Mouse (Mus musculus): ENCODE measurements around the gene Pitpna. TPM values are rescaled to one million over a fixed set of nuclear protein-coding genes. Genes with fewer than 3 reads are reported as not detected.

Gene Pitpna
- total and polyA plus RNA-seq, 3 experiments: 57.2 to 99.1 (median 96.6) TPM

GRCm38 (mm10) chr11:75634801-75635200 is 46.9 kb downstream of the Pitpna start:
- no peaks in the 10 kb centered on the region for H3K27me3 ChIP-seq (ENCODE audit: control insufficient read depth, insufficient read depth, low read length)
- H3K4me1 ChIP-seq (ENCODE audit: control insufficient read depth, insufficient read depth, low read length): peaks cover 23% of the 10 kb centered on the region
- H3K36me3 ChIP-seq (ENCODE audit: control insufficient read depth, insufficient read depth, low read length): peaks cover 15% of the 10 kb centered on the region
- 32% methylated on average over 3 of the region's 3 CpGs for WGBS
- peak overlapping the region; percentile 6; the same call in 1 of the 2 replicates for H3K4me3 ChIP-seq
- H3K9ac ChIP-seq (ENCODE audit: low read depth, low read length): no peak overlapping the region
- DNase-seq: peak in 1 of 2 experiments; percentile 37
- no peaks in the 10 kb centered on the region; the same call in 1 of the 2 replicates for H3K79me2 ChIP-seq (replicated peaks; ENCODE audit: control insufficient read depth, insufficient read depth, low read length)
- TF ChIP-seq EP300 (IDR thresholded peaks at IDR 0.05; ENCODE audit: insufficient read depth, low read depth, low read length) (no peak), POLR2A (IDR thresholded peaks at IDR 0.05; ENCODE audit: insufficient read depth, low read depth, low read length) (no peak), CTCF (IDR thresholded peaks at IDR 0.05) (no peak)
- H3K27ac ChIP-seq: peak overlapping the region; percentile 74
- intact Hi-C loops (cut with DNase I): loop anchor here (1.0 to 2.0 kb wide), 2 partner anchors 12 to 44 kb away; partner anchors contain the start of gene Crk

GRCm38 (mm10) chr11:75635315-75635714 is 47.4 kb downstream of the Pitpna start:
- Histone ChIP-seq H3K36me3 (ENCODE audit: control insufficient read depth, insufficient read depth, low read length) (peaks cover 15% of the 10 kb centered on the region), H3K4me3 (no peak overlapping the region), H3K27me3 (ENCODE audit: control insufficient read depth, insufficient read depth, low read length) (no peaks in the 10 kb centered on the region), H3K79me2 (replicated peaks; ENCODE audit: control insufficient read depth, insufficient read depth, low read length) (no peaks in the 10 kb centered on the region; the same call in 1 of the 2 replicates), H3K4me1 (ENCODE audit: control insufficient read depth, insufficient read depth, low read length) (peaks cover 23% of the 10 kb centered on the region), H3K27ac (peak overlapping the region; percentile 74), H3K9ac (ENCODE audit: low read depth, low read length) (0 out of 2 replicates have a peak overlapping the region, but pooled peaks have one; percentile 22)
- WGBS: 36% methylated on average over 11 of the region's 11 CpGs
- peak; percentile 56 to 63 for DNase-seq
- TF ChIP-seq EP300 (IDR thresholded peaks at IDR 0.05; ENCODE audit: insufficient read depth, low read depth, low read length) (peak; percentile 71; the same call in 1 of the 2 replicates), POLR2A (IDR thresholded peaks at IDR 0.05; ENCODE audit: insufficient read depth, low read depth, low read length) (no peak)
- intact Hi-C loops (cut with DNase I): loop anchor here (1.0 to 2.0 kb wide), 2 partner anchors 12 to 43 kb away; partner anchors contain the start of gene Crk

- H3K27ac ChIP-seq: no peak overlapping the region
- no peaks in the 10 kb centered on the region for H3K79me2 ChIP-seq (replicated peaks; ENCODE audit: control insufficient read depth, insufficient read depth, low read length)
- TF ChIP-seq CTCF (IDR thresholded peaks at IDR 0.05) (no peak), EP300 (IDR thresholded peaks at IDR 0.05; ENCODE audit: insufficient read depth, low read depth, low read length) (no peak), POLR2A (IDR thresholded peaks at IDR 0.05; ENCODE audit: insufficient read depth, low read depth, low read length) (no peak)
- WGBS: 85% methylated on average over 5 of the region's 5 CpGs
- H3K9ac ChIP-seq (ENCODE audit: low read depth, low read length): no peak overlapping the region
- intact Hi-C loops (cut with DNase I): no loop called here
- DNase-seq: no peak
- no peaks in the 10 kb centered on the region for H3K36me3 ChIP-seq (ENCODE audit: control insufficient read depth, insufficient read depth, low read length)
- no peaks in the 10 kb centered on the region for H3K27me3 ChIP-seq (ENCODE audit: control insufficient read depth, insufficient read depth, low read length)
- H3K4me3 ChIP-seq: no peak overlapping the region
- peaks cover 9% of the 10 kb centered on the region for H3K4me1 ChIP-seq (ENCODE audit: control insufficient read depth, insufficient read depth, low read length)
These were observed 55.4 kb downstream of the Pitpna start for GRCm38 (mm10) chr11:75643323-75643722.

- TF ChIP-seq POLR2A (IDR thresholded peaks at IDR 0.05; ENCODE audit: insufficient read depth, low read depth, low read length) (no peak), EP300 (IDR thresholded peaks at IDR 0.05; ENCODE audit: insufficient read depth, low read depth, low read length) (no peak), CTCF (IDR thresholded peaks at IDR 0.05) (no peak)
- WGBS: 80% methylated on average over 9 of the region's 9 CpGs
- Histone ChIP-seq H3K9ac (ENCODE audit: low read depth, low read length) (no peak overlapping the region), H3K27me3 (ENCODE audit: control insufficient read depth, insufficient read depth, low read length) (no peaks in the 10 kb centered on the region), H3K36me3 (ENCODE audit: control insufficient read depth, insufficient read depth, low read length) (peaks cover 2% of the 10 kb centered on the region; the same call in 1 of the 2 replicates), H3K27ac (no peak overlapping the region), H3K79me2 (replicated peaks; ENCODE audit: control insufficient read depth, insufficient read depth, low read length) (no peaks in the 10 kb centered on the region), H3K4me3 (no peak overlapping the region), H3K4me1 (ENCODE audit: control insufficient read depth, insufficient read depth, low read length) (peaks cover 17% of the 10 kb centered on the region)
- intact Hi-C loops (cut with DNase I): no loop called here
- DNase-seq: peak in 1 of 2 experiments; percentile 39
These were observed 56.8 kb downstream of the Pitpna start for GRCm38 (mm10) chr11:75644684-75645083.

GRCm38 (mm10) chr11:75647681-75648211 is 59.8 kb downstream of the Pitpna start:
- 31% methylated on average over 6 of the region's 6 CpGs for WGBS
- Histone ChIP-seq H3K36me3 (ENCODE audit: control insufficient read depth, insufficient read depth, low read length) (peaks cover 2% of the 10 kb centered on the region; the same call in 1 of the 2 replicates), H3K27me3 (ENCODE audit: control insufficient read depth, insufficient read depth, low read length) (no peaks in the 10 kb centered on the region), H3K4me1 (ENCODE audit: control insufficient read depth, insufficient read depth, low read length) (peaks cover 27% of the 10 kb centered on the region), H3K9ac (ENCODE audit: low read depth, low read length) (no peak overlapping the region), H3K27ac (peak overlapping the region; percentile 98), H3K4me3 (no peak overlapping the region), H3K79me2 (replicated peaks; ENCODE audit: control insufficient read depth, insufficient read depth, low read length) (no peaks in the 10 kb centered on the region)
- DNase-seq: peak; percentile 70 to 79
- TF ChIP-seq EP300 (IDR thresholded peaks at IDR 0.05; ENCODE audit: insufficient read depth, low read depth, low read length): peak; percentile 20; the same call in 1 of the 2 replicates
- peak; percentile 28; the same call in 1 of the 2 replicates for TF ChIP-seq POLR2A (IDR thresholded peaks at IDR 0.05; ENCODE audit: insufficient read depth, low read depth, low read length)
- no peak for TF ChIP-seq CTCF (IDR thresholded peaks at IDR 0.05)
- intact Hi-C loops (cut with DNase I): loop anchor here (1.0 kb wide), 1 partner anchor 12 kb away; no protein-coding TSS in a partner anchor

GRCm38 (mm10) chr11:75649155-75649561 is 61.3 kb downstream of the Pitpna start:
- Histone ChIP-seq H3K4me1 (ENCODE audit: control insufficient read depth, insufficient read depth, low read length) (peaks cover 30% of the 10 kb centered on the region), H3K4me3 (no peak overlapping the region), H3K79me2 (replicated peaks; ENCODE audit: control insufficient read depth, insufficient read depth, low read length) (no peaks in the 10 kb centered on the region), H3K36me3 (ENCODE audit: control insufficient read depth, insufficient read depth, low read length) (peaks cover 2% of the 10 kb centered on the region; the same call in 1 of the 2 replicates), H3K27me3 (ENCODE audit: control insufficient read depth, insufficient read depth, low read length) (no peaks in the 10 kb centered on the region), H3K9ac (ENCODE audit: low read depth, low read length) (no peak overlapping the region), H3K27ac (peak overlapping the region; percentile 98)
- DNase-seq: peak; percentile 69 to 79
- intact Hi-C loops (cut with DNase I): no loop called here
- 42% methylated on average over 4 of the region's 4 CpGs for WGBS
- peak; percentile 62 for TF ChIP-seq POLR2A (IDR thresholded peaks at IDR 0.05; ENCODE audit: insufficient read depth, low read depth, low read length)
- TF ChIP-seq EP300 (IDR thresholded peaks at IDR 0.05; ENCODE audit: insufficient read depth, low read depth, low read length): peak; percentile 95
- 0 out of 2 replicates have a peak, but pooled peaks have one; percentile 15 for TF ChIP-seq CTCF (IDR thresholded peaks at IDR 0.05)

All from heart, adult 2 months (tissue).